Mouse (Mus musculus) stomach, embryonic 15.5 days (tissue): ENCODE measurements at regions not wholly inside any gene's neighbourhood (a gene's known extent, or its start where the extent isn't known, plus 50 kb on each side); places are given as distances from the start of the nearest gene placed in this dataset.

Experiments
- ATAC-seq: fragments of 200-750 bp; cut with Nextera tagmentation; 2 replicates; pipeline ENCODE4 v1.8.0; 2017; ENCODE audit warnings: low read depth, moderate number of reproducible peaks, moderate TSS enrichment; ENCODE audit not compliant: insufficient read depth, low FRiP score
- H3K27ac ChIP-seq: fragments of 300-500 bp; sonication (generic); 2 replicates; pipeline ENCODE4 v1.5.1; 2015; ENCODE audit warnings: mild to moderate bottlenecking, inconsistent platforms
- H3K27me3 ChIP-seq: fragments of 300-500 bp; sonication (generic); replicated peaks from 2 replicates; pipeline ENCODE4 v1.6.1; 2015; ENCODE audit warnings: inconsistent platforms
- H3K36me3 ChIP-seq: fragments of 300-500 bp; sonication (generic); 2 replicates; pipeline ENCODE4 v1.6.1; 2015; ENCODE audit warnings: inconsistent platforms
- H3K4me1 ChIP-seq: fragments of 300-500 bp; sonication (generic); 2 replicates; pipeline ENCODE4 v1.6.1; 2015; ENCODE audit warnings: inconsistent platforms
- H3K4me2 ChIP-seq: fragments of 300-500 bp; sonication (generic); 2 replicates; pipeline ENCODE4 v1.6.1; 2015; ENCODE audit warnings: mild to moderate bottlenecking, inconsistent platforms
- H3K4me3 ChIP-seq: fragments of 300-500 bp; sonication (generic); replicated peaks from 2 replicates; pipeline ENCODE4 v1.5.1; 2015; ENCODE audit warnings: inconsistent platforms
- H3K9ac ChIP-seq: fragments of 300-500 bp; sonication (generic); 2 replicates; pipeline ENCODE4 v1.6.1; 2015; ENCODE audit warnings: inconsistent platforms
- H3K9me3 ChIP-seq: fragments of 300-500 bp; sonication (generic); 2 replicates; pipeline ENCODE4 v1.6.1; 2016; ENCODE audit warnings: inconsistent platforms
- WGBS: fragments of 180-500 bp; shearing (Covaris S2); methylation state at CpG from one replicate; pipeline ENCODE4 v1.1.7; 2015; 5-methylcytosine and 5-hydroxymethylcytosine counted together

- 69% methylated on average over 1 of the region's 1 CpGs for WGBS
- no peaks in the 10 kb centered on the region for H3K36me3 ChIP-seq
- H3K9me3 ChIP-seq: no peaks in the 10 kb centered on the region
- no peaks in the 10 kb centered on the region for H3K27me3 ChIP-seq
- H3K27ac ChIP-seq: no peak overlapping the region
- H3K4me3 ChIP-seq: no peak overlapping the region
- H3K4me1 ChIP-seq: no peaks in the 10 kb centered on the region
- H3K4me2 ChIP-seq: no peak overlapping the region
- H3K9ac ChIP-seq: no peak overlapping the region
- ATAC-seq: no peak
Measured at GRCm38 (mm10) chrX:143164945-143165344, 65.6 kb downstream of the Rtl9 start.

- ATAC-seq: no peak
- H3K9me3 ChIP-seq: no peaks in the 10 kb centered on the region
- no peaks in the 10 kb centered on the region for H3K36me3 ChIP-seq
- H3K27me3 ChIP-seq: no peaks in the 10 kb centered on the region
- no peak overlapping the region for H3K4me2 ChIP-seq
- no peaks in the 10 kb centered on the region for H3K4me1 ChIP-seq
- WGBS: 83% methylated on average over 4 of the region's 4 CpGs
- H3K9ac ChIP-seq: no peak overlapping the region
- no peak overlapping the region for H3K4me3 ChIP-seq
- H3K27ac ChIP-seq: no peak overlapping the region
Measured at GRCm38 (mm10) chrX:143194611-143195010, 95.2 kb downstream of the Rtl9 start.

GRCm38 (mm10) chrX:143202698-143203097 is 103.3 kb downstream of the Rtl9 start:
- H3K27ac ChIP-seq: no peak overlapping the region
- no peak overlapping the region for H3K9ac ChIP-seq
- H3K4me2 ChIP-seq: no peak overlapping the region
- no peaks in the 10 kb centered on the region for H3K4me1 ChIP-seq
- H3K27me3 ChIP-seq: no peaks in the 10 kb centered on the region
- no peak overlapping the region for H3K4me3 ChIP-seq
- no peaks in the 10 kb centered on the region for H3K9me3 ChIP-seq
- no peak for ATAC-seq
- H3K36me3 ChIP-seq: no peaks in the 10 kb centered on the region

- 32% methylated on average over 4 of the region's 4 CpGs for WGBS
- H3K4me2 ChIP-seq: no peak overlapping the region
- H3K27me3 ChIP-seq: no peaks in the 10 kb centered on the region
- no peaks in the 10 kb centered on the region for H3K36me3 ChIP-seq
- no peak overlapping the region for H3K9ac ChIP-seq
- no peaks in the 10 kb centered on the region for H3K4me1 ChIP-seq
- ATAC-seq: peak; percentile 89
- no peaks in the 10 kb centered on the region for H3K9me3 ChIP-seq
- no peak overlapping the region for H3K4me3 ChIP-seq
- no peak overlapping the region for H3K27ac ChIP-seq
Measured at GRCm38 (mm10) chrX:143203828-143204419, 104.5 kb downstream of the Rtl9 start.

- no peaks in the 10 kb centered on the region for H3K36me3 ChIP-seq
- 60% methylated on average over 1 of the region's 1 CpGs for WGBS
- H3K4me1 ChIP-seq: no peaks in the 10 kb centered on the region
- no peak overlapping the region for H3K27ac ChIP-seq
- no peaks in the 10 kb centered on the region for H3K9me3 ChIP-seq
- 0 out of 2 replicates have a peak, but pooled peaks cover 2% of the 10 kb centered on the region for H3K27me3 ChIP-seq
- H3K4me3 ChIP-seq: no peak overlapping the region
- no peak for ATAC-seq
- H3K9ac ChIP-seq: no peak overlapping the region
- no peak overlapping the region for H3K4me2 ChIP-seq
Measured at GRCm38 (mm10) chrX:143216626-143217025, 117.2 kb downstream of the Rtl9 start.
